In genomic region chr6:137628715-137629114, GRCm38 (mm10) we compare ENCODE assay signal across 23 mouse cellular contexts. TPM values are rescaled to one million over a fixed set of nuclear protein-coding genes. Genes with fewer than 3 reads are reported as not detected.
DNase-seq lines count a peak whose midpoint lies in the region; ATAC-seq lines count a peak whose summit lies in the region.
"Had no signal": no experiment of that assay in that cellular context is flagged by ENCODE, and none has a peak within 500 bp of the region (broad histone marks: within the 10 kb centered on the region; RNA-seq: fewer than 3 reads in every experiment).

No protein-coding gene starts in this region.

- H3K4me2 ChIP-seq in intestine, embryonic 14.5 days (ENCODE audit: low read length), result no peak overlapping the region
- H3K4me2 ChIP-seq in intestine, embryonic 16.5 days (ENCODE audit: low read depth, low read length), result no peak overlapping the region
- H3K4me2 ChIP-seq: embryonic facial prominence, embryonic 12.5 days; forebrain, embryonic 13.5 days; forebrain, embryonic 15.5 days had no signal

- ATAC-seq in intestine, embryonic 14.5 days (replicated peaks; ENCODE audit: low FRiP score, low TSS enrichment, low read depth), result 0 out of 2 replicates have a peak, but pooled peaks have one; percentile 36
- ATAC-seq in intestine, embryonic 16.5 days, result peak; percentile 86
- ATAC-seq in megakaryocyte progenitor cell, adult 5-6 weeks (replicated peaks; ENCODE audit: poor library complexity), result no peak
- ATAC-seq: activated CD4-positive, CD25-positive, alpha-beta regulatory T cell, adult 4 months; CD4-positive, CD25-positive, alpha-beta regulatory T cell, adult 4 months; forebrain, embryonic 15.5 days; Patski had no signal

- WGBS in intestine, embryonic 14.5 days, result 71% methylated on average over 6 of the region's 6 CpGs
- WGBS in intestine, embryonic 16.5 days, result 48% methylated on average over 6 of the region's 6 CpGs

- H3K9ac ChIP-seq in intestine, embryonic 14.5 days (ENCODE audit: low read length), result no peak overlapping the region
- H3K9ac ChIP-seq in intestine, embryonic 16.5 days (ENCODE audit: low read depth, low read length), result no peak overlapping the region
- H3K9ac ChIP-seq: embryonic facial prominence, embryonic 12.5 days; forebrain, embryonic 13.5 days; forebrain, embryonic 15.5 days had no signal

- H3K36me3 ChIP-seq in intestine, embryonic 14.5 days (ENCODE audit: control insufficient read depth, insufficient read depth, low read length), result no peaks in the 10 kb centered on the region
- H3K36me3 ChIP-seq in intestine, embryonic 16.5 days (ENCODE audit: control insufficient read depth, insufficient read depth, low read length), result no peaks in the 10 kb centered on the region
- H3K36me3 ChIP-seq: embryonic facial prominence, embryonic 10.5 days; embryonic facial prominence, embryonic 12.5 days; forebrain, embryonic 15.5 days; G1E had no signal

- no peak overlapping the region for H3K4me3 ChIP-seq in intestine, embryonic 14.5 days (ENCODE audit: low read depth, low read length)
- H3K4me3 ChIP-seq in intestine, embryonic 16.5 days (ENCODE audit: low read length), result no peak overlapping the region
- H3K4me3 ChIP-seq: embryonic facial prominence, embryonic 10.5 days; embryonic facial prominence, embryonic 12.5 days; forebrain, embryonic 13.5 days; forebrain, embryonic 15.5 days had no signal

- no peaks in the 10 kb centered on the region for H3K9me3 ChIP-seq in intestine, embryonic 14.5 days (ENCODE audit: control insufficient read depth, low read length)
- no peaks in the 10 kb centered on the region for H3K9me3 ChIP-seq in intestine, embryonic 16.5 days (ENCODE audit: control insufficient read depth, low read length)
- H3K9me3 ChIP-seq: embryonic facial prominence, embryonic 10.5 days; embryonic facial prominence, embryonic 12.5 days; forebrain, embryonic 13.5 days; forebrain, embryonic 15.5 days had no signal

- H3K4me1 ChIP-seq in intestine, embryonic 14.5 days (replicated peaks; ENCODE audit: control insufficient read depth, insufficient read depth, low read length), result peaks cover 5% of the 10 kb centered on the region; the same call in 1 of the 2 replicates
- no peaks in the 10 kb centered on the region; the same call in 1 of the 2 replicates for H3K4me1 ChIP-seq in intestine, embryonic 16.5 days (ENCODE audit: control insufficient read depth, insufficient read depth, low read length)

- no peaks in the 10 kb centered on the region for H3K27me3 ChIP-seq in intestine, embryonic 14.5 days (replicated peaks; ENCODE audit: control insufficient read depth, insufficient read depth, low read length)
- H3K27me3 ChIP-seq in intestine, embryonic 16.5 days (replicated peaks; ENCODE audit: control insufficient read depth, insufficient read depth, low read length), result no peaks in the 10 kb centered on the region
- H3K27me3 ChIP-seq: CH12.LX; embryonic facial prominence, embryonic 12.5 days; forebrain, embryonic 13.5 days; forebrain, embryonic 15.5 days; Patski had no signal

- H3K27ac ChIP-seq in intestine, embryonic 14.5 days (ENCODE audit: low read depth), result no peak overlapping the region
- no peak overlapping the region for H3K27ac ChIP-seq in intestine, embryonic 16.5 days (ENCODE audit: low read length)
- H3K27ac ChIP-seq: embryonic facial prominence, embryonic 10.5 days; embryonic facial prominence, embryonic 12.5 days; forebrain, embryonic 13.5 days; forebrain, embryonic 15.5 days had no signal

- peak; percentile 6 for DNase-seq in kidney, adult 9 months
- no peak for DNase-seq in kidney, postnatal 25 days
- no peak for DNase-seq in intestine, embryonic 14.5 days (ENCODE audit: low spot score)
- peak; percentile 40 for DNase-seq in yolk sac, embryonic 10.5 days (ENCODE audit: low spot score)
- no peak for DNase-seq in adrenal gland, postnatal 14 days
- DNase-seq: adrenal gland, adult 8-10 months; adrenal gland, postnatal 36 days; B cell, adult 2 months; cerebellum, adult 11-12 months; cerebellum, adult 9-10 months; cerebellum, postnatal 10 days; cerebellum, postnatal 25 days had no signal

RNA-seq across cellular contexts. Expression of gene Eps8, which starts 26.0 kb away (rescaled TPM):
- 52.3 and 61.3 TPM in 2 replicates for polyA plus RNA-seq in intestine, embryonic 14.5 days (2014; fragmentation: Nextera tagmentation; extraction: Ambion mirVana)
- 102 and 143 TPM in 2 replicates for polyA plus RNA-seq in intestine, embryonic 16.5 days (2015; fragmentation: Nextera tagmentation; extraction: Ambion mirVana)
- total RNA-seq in adrenal gland, postnatal 14 days (2021), result 23.4 and 24.5 TPM in 2 replicates
- total RNA-seq in megakaryocyte progenitor cell, adult 5-6 weeks (2015), result 3.1 and 4.3 TPM in 2 replicates
- 2.0 and 6.9 TPM in 2 replicates for total RNA-seq in megakaryocyte progenitor cell, adult 5-6 weeks (2017)
- polyA plus RNA-seq: G1E had no signal

Comparison
In these comparisons a context has a peak if more than half of its experiments do, and no peak if none do; other contexts are left out.
1. DNase-seq: peak in kidney, adult 9 months (single experiment) and yolk sac, embryonic 10.5 days (single experiment); none in kidney, postnatal 25 days (0 of 2), intestine, embryonic 14.5 days (single experiment) and adrenal gland, postnatal 14 days (single experiment).